Mouse (Mus musculus): ENCODE data around the gene Ikbkg.

Ikbkg gene

DNA sequence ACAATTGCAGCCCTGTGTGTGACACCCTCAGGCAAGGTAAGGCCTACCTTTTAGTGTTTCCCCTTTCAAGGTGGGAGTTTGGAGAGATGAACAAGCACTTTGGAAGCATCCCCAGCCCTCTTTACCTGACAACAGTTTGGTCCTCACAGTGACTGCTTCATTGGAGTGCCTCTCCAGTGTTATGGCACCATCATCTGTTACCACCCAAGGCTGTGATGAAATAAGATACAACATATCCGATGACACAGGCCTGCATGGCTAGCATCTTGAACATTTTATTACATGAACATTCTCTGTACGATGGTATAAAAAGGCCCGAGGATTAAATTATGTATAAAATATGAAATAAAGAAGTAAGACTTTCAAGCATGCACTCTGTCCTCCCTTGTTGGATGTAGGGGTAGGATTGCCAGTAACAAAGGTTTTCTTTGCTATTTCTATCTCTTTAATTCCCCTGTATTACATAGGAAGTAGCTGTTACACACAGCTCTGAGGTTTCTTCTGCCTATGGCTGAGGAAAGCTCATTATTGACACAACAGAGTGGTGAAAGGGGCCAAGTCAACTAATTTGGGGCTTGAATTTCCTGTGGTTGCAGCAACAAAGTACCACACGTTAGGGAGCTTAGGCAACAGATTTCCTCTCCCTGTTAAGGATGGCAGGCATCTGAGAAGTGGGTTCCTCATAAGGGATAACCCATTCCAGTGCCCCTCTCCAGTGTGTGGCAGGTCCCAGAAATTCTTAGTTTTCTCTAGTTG, 58.2 kb downstream of the Ikbkg start:
- in situ Hi-C loops (cut with MboI, MseI), result loop anchor here (10.0 kb wide), 1 partner anchor 433 kb away; no protein-coding TSS in a partner anchor

DNA sequence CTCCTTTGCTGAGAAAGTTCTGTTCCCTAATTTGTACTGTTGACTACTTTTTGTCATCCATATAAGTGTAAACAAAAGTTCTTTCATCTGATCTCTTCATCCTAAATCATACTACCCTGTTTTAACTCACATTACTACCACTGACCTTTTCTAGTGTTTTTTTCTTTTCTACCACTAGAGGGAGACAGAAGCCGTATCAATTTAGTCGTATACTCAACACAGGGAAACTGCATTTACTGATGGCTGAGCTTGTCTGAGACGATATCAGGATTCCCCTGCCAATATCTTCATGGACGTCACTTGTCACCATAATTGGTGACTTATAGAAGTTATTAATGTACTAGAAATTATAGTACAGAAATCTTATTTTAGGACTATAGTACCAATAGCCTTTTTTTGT, 59.7 kb downstream of the Ikbkg start:
- in situ Hi-C loops (cut with MboI, MseI), result loop anchor here (10.0 kb wide), 1 partner anchor 432 kb away; no protein-coding TSS in a partner anchor

DNA sequence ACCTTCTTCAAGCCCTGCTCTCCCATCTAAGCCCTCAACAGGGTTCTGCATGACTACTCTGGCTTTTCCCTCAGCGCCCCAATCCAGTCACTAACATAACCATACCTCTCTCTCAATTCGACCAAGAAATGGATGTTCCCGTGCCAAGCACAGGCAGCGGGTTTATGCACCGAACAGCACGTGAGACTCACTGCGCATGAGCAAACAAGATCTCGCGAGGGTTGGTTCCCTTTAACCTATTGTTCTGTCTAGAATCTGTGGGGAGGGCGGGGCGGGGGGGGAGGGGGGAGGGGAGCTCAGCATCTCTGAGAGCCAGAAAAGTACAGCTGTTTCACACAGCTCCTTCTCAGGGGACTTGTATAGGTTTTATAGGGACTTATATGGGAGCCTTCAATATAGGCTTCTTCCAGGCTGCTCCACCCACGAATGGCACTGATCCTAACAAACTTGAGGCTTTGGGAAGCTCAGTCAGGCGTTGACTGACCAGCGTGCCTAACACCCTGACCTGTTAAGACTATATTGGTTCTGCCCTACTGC, 88.3 kb downstream of the Ikbkg start, which contains the start of gene Gm6880:
TSS of gene Gm6880 (minus strand) at position 51 of the 537 bp plus-strand sequence.
- in situ Hi-C loops (cut with MboI, MseI), result loop anchor here (5.0 kb wide), 1 partner anchor 476 kb away; no protein-coding TSS in a partner anchor

DNA sequence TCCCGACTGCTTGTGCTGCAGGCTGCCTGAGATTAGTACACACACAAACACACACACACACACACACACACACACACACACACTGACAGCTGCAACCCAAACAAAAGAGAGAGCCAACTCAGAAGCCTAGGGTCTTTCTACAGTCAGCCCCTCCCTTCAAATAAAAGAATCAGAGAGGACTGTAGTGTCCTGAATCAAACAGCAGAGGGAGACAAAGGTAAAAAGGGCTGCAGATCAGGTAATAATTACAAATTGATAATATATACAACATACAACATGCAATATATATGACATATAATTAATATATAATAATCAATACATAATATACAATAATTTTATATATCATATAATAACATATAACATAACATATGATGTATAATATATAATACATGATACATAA, 104.0 kb downstream of the Ikbkg start:
- in situ Hi-C loops (cut with MboI, MseI), result no loop called here

Data from T-helper 1 cell (primary cell).